Mouse (Mus musculus): ENCODE data around the gene Vopp1. TPM values are rescaled to one million over a fixed set of nuclear protein-coding genes. Genes with fewer than 3 reads are reported as not detected.

Gene Vopp1
- polyA plus RNA-seq (2015; fragmentation: Illumina TruSeq; extraction: RNeasy Lipid Tissue Mini Kit (QIAGEN cat#74804); ENCODE audit: insufficient read depth, low read depth, low replicate concordance) = 3.4 TPM

DNA sequence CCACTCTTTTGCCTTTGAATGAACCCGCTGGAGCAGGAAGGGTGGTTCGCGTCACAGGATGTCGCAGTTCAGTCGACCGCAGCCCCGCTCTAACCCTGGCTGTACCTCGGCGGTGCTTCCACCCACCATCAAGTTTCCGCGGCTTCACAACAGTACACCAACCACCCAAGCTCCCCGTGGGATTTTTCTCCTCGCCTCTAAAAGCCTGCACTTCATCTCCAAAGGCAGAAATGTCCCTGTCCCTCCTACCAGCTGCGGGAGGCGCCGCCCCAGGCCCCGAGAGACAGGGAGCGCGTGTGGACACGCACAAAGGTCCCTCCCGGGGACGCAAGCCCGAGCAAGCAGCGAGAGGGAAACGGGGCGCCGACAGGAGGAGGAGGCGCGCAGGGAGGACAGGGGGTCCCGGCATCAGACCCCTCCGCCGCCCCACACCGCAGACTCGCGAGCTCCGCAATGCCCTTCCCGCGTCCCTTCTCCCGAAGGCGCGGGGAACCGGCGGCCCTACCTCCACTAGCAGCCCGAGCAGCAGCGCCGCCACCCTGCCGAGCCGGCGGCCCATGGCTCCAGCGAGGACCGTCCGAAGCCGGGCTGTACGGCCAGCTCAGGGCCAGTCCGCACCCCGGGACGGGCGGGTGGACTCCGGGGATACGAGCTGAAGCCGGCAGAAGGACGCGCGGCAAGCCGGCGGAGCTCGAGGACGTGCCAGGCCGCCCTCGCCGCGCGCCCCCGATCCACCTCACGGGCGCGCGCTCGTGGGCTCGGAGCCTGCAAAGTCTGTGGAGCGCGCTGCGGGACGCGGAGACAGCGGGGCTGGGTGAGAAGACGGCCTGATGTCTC is at the start of gene Vopp1:
Gene Vopp1 (minus strand): TSS at position 738 of the 837 bp plus-strand sequence.

GRCm38 (mm10) chr6:57850286-57850685 is 25.3 kb upstream of the Vopp1 start, which contains the start of gene Vmn1r21:
Gene Vmn1r21 (minus strand): TSS chr6:57850343.

GRCm38 (mm10) chr6:57702376-57702742 is 122.6 kb downstream of the Vopp1 start, which contains the start of gene Lancl2:
Gene Lancl2 (plus strand): TSS chr6:57702540.

DNA sequence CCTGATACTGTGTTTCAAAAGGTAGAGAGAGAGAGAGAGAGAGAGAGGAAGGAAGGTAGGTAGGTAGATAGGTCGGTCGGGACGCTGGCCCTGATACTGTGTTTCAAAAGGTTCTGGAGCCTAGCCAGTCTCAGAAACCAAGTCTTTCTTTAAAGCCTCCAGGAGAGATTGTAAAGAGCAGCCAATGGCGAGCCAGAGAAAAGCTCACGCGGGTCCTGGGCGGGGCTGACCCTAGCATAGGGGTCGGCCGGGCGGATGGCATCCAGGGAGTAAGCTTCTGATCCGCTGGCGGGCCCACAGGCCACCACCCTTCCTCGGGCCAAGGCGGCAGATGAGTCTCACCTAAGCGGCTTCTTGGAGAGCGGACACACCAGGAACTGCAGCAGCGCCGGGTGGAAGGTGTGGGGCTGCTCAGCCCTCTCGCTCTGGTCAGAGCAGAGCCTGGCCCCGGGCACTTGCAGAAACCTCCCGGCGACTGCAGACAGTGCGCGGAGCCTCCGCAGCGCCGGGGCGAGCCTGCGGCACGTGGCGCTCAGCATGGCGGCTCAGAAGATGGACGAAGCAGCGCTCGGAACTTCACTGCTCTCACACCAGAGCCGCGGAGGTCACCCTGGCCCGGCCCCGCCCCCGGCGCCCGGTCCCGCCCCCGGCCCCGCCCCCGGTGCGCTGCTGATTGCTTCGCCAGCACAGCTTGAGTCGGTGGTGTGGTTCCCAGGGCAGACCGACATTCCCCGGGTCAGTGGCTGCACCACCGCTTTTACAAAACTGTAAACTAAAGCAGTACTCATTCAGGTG is 133.3 kb downstream of the Vopp1 start, which contains the start of gene Pyurf:
Gene Pyurf (minus strand): TSS at position 612 of the 795 bp plus-strand sequence.

Other genes starting within 250 kb of the Vopp1 start
- gene Herc6, start 244.2 kb downstream of the Vopp1 start, polyA plus RNA-seq (2015; fragmentation: Illumina TruSeq; extraction: RNeasy Lipid Tissue Mini Kit (QIAGEN cat#74804); ENCODE audit: insufficient read depth, low read depth, low replicate concordance) = 3.3 TPM
- 2.9 TPM for gene Pyurf, start 133.1 kb downstream of the Vopp1 start, polyA plus RNA-seq (2015; fragmentation: Illumina TruSeq; extraction: RNeasy Lipid Tissue Mini Kit (QIAGEN cat#74804); ENCODE audit: insufficient read depth, low read depth, low replicate concordance)
- 2.3 TPM for gene Lancl2, start 122.6 kb downstream of the Vopp1 start, polyA plus RNA-seq (2015; fragmentation: Illumina TruSeq; extraction: RNeasy Lipid Tissue Mini Kit (QIAGEN cat#74804); ENCODE audit: insufficient read depth, low read depth, low replicate concordance)
- gene Vmn1r21, start 25.2 kb upstream of the Vopp1 start, polyA plus RNA-seq (2015; fragmentation: Illumina TruSeq; extraction: RNeasy Lipid Tissue Mini Kit (QIAGEN cat#74804); ENCODE audit: insufficient read depth, low read depth, low replicate concordance) = not detected
- gene Vmn1r22, start 82.9 kb upstream of the Vopp1 start, polyA plus RNA-seq (2015; fragmentation: Illumina TruSeq; extraction: RNeasy Lipid Tissue Mini Kit (QIAGEN cat#74804); ENCODE audit: insufficient read depth, low read depth, low replicate concordance) = not detected
- not detected for gene Vmn1r23, start 101.7 kb upstream of the Vopp1 start, polyA plus RNA-seq (2015; fragmentation: Illumina TruSeq; extraction: RNeasy Lipid Tissue Mini Kit (QIAGEN cat#74804); ENCODE audit: insufficient read depth, low read depth, low replicate concordance)
- not detected for gene Vmn1r24, start 136.3 kb upstream of the Vopp1 start, polyA plus RNA-seq (2015; fragmentation: Illumina TruSeq; extraction: RNeasy Lipid Tissue Mini Kit (QIAGEN cat#74804); ENCODE audit: insufficient read depth, low read depth, low replicate concordance)
- not detected for gene Vmn1r25, start 155.7 kb upstream of the Vopp1 start, polyA plus RNA-seq (2015; fragmentation: Illumina TruSeq; extraction: RNeasy Lipid Tissue Mini Kit (QIAGEN cat#74804); ENCODE audit: insufficient read depth, low read depth, low replicate concordance)
- gene Vmn1r26, start 190.0 kb upstream of the Vopp1 start, polyA plus RNA-seq (2015; fragmentation: Illumina TruSeq; extraction: RNeasy Lipid Tissue Mini Kit (QIAGEN cat#74804); ENCODE audit: insufficient read depth, low read depth, low replicate concordance) = not detected